Mouse (Mus musculus) midbrain, embryonic 12.5 days (tissue): ENCODE measurements around the gene Yae1d1. TPM values are rescaled to one million over a fixed set of nuclear protein-coding genes. Genes with fewer than 3 reads are reported as not detected.

Source experiments
- ATAC-seq: fragments of 200-750 bp; cut with Nextera tagmentation; 2 replicates; pipeline ENCODE4 v1.8.0; 2017; ENCODE audit warnings: low read depth, moderate TSS enrichment, moderate library complexity; ENCODE audit not compliant: low FRiP score
- H3K27ac ChIP-seq: fragments of 300-500 bp; sonication (generic); replicated peaks from 2 replicates; pipeline ENCODE4 v1.5.1; 2016; ENCODE audit warnings: mild to moderate bottlenecking
- H3K27me3 ChIP-seq: fragments of 300-500 bp; sonication (generic); 2 replicates; pipeline ENCODE4 v1.6.1; 2016; ENCODE audit warnings: mild to moderate bottlenecking
- H3K36me3 ChIP-seq: fragments of 300-500 bp; sonication (generic); 2 replicates; pipeline ENCODE4 v1.6.1; 2016
- H3K4me1 ChIP-seq: fragments of 300-500 bp; sonication (generic); 2 replicates; pipeline ENCODE4 v1.6.1; 2016
- H3K4me2 ChIP-seq: fragments of 300-500 bp; sonication (generic); replicated peaks from 2 replicates; pipeline ENCODE4 v1.6.1; 2016; ENCODE audit warnings: mild to moderate bottlenecking, moderate library complexity
- H3K4me3 ChIP-seq: fragments of 300-500 bp; sonication (generic); 2 replicates; pipeline ENCODE4 v1.5.1; 2016; ENCODE audit warnings: mild to moderate bottlenecking
- H3K9ac ChIP-seq: fragments of 300-500 bp; sonication (generic); replicated peaks from 2 replicates; pipeline ENCODE4 v1.6.1; 2016; ENCODE audit warnings: mild to moderate bottlenecking, moderate library complexity
- H3K9me3 ChIP-seq: fragments of 300-500 bp; sonication (generic); 2 replicates; pipeline ENCODE4 v1.6.1; 2016; ENCODE audit warnings: mild to moderate bottlenecking
- WGBS: fragments of 180-500 bp; shearing (Covaris S2); methylation state at CpG from one replicate; pipeline ENCODE4 v1.1.7; 2016; 5-methylcytosine and 5-hydroxymethylcytosine counted together
- polyA plus RNA-seq: library from polyadenylated mRNA; unstranded; fragments of >200 nt; fragmentation: Nextera tagmentation; extraction: Ambion mirVana; gene quantifications from 2 replicates; pipeline ENCODE4 v1.2.1, GENCODE M21; 2016

Gene Yae1d1
- polyA plus RNA-seq: 89.5 and 94.1 TPM in 2 replicates

DNA sequence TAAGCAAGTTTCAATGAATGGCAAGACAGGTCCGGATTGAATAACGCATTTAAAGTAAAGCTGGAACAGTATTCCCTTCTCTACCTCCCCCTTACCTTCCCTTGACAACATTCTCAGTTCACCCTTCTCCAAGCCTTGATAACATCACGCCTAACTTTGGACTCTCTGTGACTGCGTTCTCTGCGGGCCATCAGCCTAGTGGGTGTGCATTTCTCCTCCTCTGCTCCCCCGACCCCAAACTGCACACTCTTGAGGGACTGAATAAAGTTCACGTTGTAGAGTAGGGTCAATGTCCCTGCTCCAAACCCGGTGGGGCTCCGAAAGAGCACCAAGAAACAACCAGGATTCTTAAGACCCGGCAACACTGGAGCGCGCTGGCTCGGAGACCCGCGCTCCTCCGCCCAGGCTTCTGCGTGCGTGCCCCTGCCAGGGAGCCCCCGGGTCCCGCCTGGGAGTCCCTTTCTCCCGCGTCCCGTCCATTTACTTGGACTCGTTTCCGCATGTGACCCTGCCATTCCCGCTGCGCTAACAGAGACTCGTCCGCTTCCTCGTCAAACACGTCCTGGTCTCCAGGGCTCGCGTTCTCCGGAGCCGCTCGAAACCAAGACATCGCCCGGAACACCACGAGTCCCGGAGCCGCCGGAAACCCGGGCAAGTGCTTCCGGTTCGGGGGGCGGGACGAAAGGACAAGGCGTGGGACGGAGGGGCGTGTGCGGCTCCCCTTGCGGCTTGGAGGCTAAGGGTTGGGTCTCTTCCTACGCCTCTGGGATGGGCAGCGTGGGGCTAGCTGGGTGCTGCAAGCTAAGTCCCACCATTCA, at the start of gene Yae1d1:
Yae1d1 (minus strand) TSS at position 653 of the 818 bp plus-strand sequence.
- H3K9me3 ChIP-seq: no peaks in the 10 kb centered on the region
- peak; percentile 99 for ATAC-seq
- H3K27me3 ChIP-seq: no peaks in the 10 kb centered on the region
- H3K36me3 ChIP-seq: no peaks in the 10 kb centered on the region
- H3K9ac ChIP-seq: peak within 1 kb of the TSS; percentile 79
- H3K27ac ChIP-seq: peak within 1 kb of the TSS; percentile 75
- under 1% methylated on average over 54 of the region's 54 CpGs for WGBS
- peak within 1 kb of the TSS; percentile 81 for H3K4me3 ChIP-seq
- peaks cover 8% of the 10 kb centered on the region; the same call in 1 of the 2 replicates for H3K4me1 ChIP-seq
- H3K4me2 ChIP-seq: peak within 1 kb of the TSS; percentile 81

DNA sequence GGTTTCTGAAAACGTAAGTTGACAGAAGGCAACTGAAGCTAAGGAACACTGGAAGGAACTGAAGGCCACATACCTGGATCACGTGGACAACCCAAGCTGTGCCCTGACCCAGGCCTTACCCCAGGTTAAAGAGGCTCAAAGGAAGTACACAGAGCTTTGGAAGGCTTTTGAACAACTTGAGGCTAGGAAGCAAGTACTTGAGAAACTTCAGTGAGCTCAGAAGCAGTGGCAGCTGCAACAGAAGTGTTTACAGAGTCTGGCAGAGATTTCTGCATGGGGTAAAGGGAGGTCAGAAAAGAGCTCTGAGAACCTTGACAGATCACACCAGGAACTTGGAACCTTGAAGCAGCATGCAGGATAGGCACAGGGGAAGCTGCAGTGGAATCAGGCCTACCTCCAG, 45.7 kb upstream of the Yae1d1 start:
- H3K4me3 ChIP-seq: no peak overlapping the region
- no peaks in the 10 kb centered on the region for H3K9me3 ChIP-seq
- no peak overlapping the region for H3K27ac ChIP-seq
- no peaks in the 10 kb centered on the region for H3K4me1 ChIP-seq
- H3K27me3 ChIP-seq: no peaks in the 10 kb centered on the region
- no peak overlapping the region for H3K9ac ChIP-seq
- ATAC-seq: no peak
- H3K4me2 ChIP-seq: no peak overlapping the region
- 71% methylated on average over 2 of the region's 2 CpGs for WGBS
- no peaks in the 10 kb centered on the region for H3K36me3 ChIP-seq

DNA sequence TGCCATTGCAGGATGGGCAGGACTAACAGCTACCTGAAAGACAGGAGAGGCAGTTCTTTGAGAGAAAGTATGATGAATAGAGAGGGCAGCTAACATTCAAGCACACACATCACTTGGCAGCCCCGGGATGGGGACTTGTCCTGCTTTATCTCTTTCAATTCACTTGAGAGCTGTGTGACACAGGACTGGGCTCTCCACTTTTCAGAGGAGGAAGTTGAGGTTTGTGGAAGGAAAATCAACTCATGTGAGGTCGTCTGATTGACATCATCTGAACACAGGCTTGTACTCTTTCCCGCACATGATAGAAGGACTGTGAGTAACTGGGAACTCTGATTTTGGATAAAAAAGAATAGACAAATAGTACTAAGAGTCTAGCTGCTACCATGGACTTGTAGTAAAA, 23.5 kb upstream of the Yae1d1 start:
- Histone ChIP-seq H3K4me1 (no peaks in the 10 kb centered on the region), H3K27me3 (no peaks in the 10 kb centered on the region), H3K27ac (no peak overlapping the region), H3K9ac (no peak overlapping the region), H3K4me3 (no peak overlapping the region), H3K36me3 (no peaks in the 10 kb centered on the region), H3K4me2 (no peak overlapping the region), H3K9me3 (no peaks in the 10 kb centered on the region)
- ATAC-seq: no peak
- 68% methylated on average over 3 of the region's 3 CpGs for whole genome bisulfite sequencing

DNA sequence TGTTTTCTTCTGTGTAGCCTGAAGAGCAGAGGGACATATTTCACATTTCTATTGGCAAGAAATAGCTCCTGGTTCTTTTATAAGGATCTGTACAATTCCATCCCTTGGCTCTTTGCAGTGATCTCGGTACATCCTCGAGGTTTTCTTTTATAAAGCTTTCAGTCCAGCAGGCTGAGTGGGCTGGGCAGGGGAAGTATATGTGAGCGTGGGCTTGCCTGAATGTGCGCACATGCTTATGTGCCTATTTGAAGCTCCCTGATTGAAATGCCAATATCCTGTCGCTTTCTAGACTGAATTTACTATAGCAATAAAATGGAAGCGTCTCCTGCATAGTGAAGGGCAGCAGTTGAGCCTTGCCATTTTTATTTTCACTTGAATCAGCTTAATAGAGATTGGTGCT, 20.1 kb upstream of the Yae1d1 start:
- no peaks in the 10 kb centered on the region for H3K27me3 ChIP-seq
- no peaks in the 10 kb centered on the region for H3K36me3 ChIP-seq
- H3K27ac ChIP-seq: no peak overlapping the region
- H3K4me2 ChIP-seq: no peak overlapping the region
- ATAC-seq: no peak
- H3K9ac ChIP-seq: no peak overlapping the region
- no peaks in the 10 kb centered on the region for H3K9me3 ChIP-seq
- no peak overlapping the region for H3K4me3 ChIP-seq
- no peaks in the 10 kb centered on the region for H3K4me1 ChIP-seq
- 89% methylated on average over 6 of the region's 6 CpGs for WGBS

DNA sequence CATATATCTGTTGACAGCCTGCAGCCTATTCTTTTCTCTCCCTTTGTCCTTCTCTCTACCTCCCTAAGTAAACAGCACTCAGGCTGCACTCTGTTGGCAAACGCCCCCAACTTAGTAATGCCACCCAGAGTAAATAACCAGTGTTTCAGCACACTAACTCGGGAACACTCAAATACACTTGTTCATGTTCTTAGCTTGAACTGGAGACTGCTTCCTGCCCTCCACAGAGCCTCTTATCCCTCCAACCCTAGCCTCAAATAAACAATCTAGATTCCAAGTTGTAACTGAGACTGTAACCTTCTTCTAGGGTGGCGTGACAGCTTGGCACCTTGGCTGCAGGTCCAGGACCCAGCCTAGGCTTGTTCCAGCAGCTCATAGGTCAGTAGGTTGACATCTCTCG, 17.9 kb upstream of the Yae1d1 start:
- Histone ChIP-seq H3K36me3 (no peaks in the 10 kb centered on the region), H3K27me3 (no peaks in the 10 kb centered on the region), H3K4me2 (no peak overlapping the region), H3K9ac (no peak overlapping the region), H3K4me3 (no peak overlapping the region), H3K27ac (no peak overlapping the region), H3K4me1 (no peaks in the 10 kb centered on the region), H3K9me3 (no peaks in the 10 kb centered on the region)
- 80% methylated on average over 4 of the region's 4 CpGs for WGBS
- no peak for ATAC-seq

DNA sequence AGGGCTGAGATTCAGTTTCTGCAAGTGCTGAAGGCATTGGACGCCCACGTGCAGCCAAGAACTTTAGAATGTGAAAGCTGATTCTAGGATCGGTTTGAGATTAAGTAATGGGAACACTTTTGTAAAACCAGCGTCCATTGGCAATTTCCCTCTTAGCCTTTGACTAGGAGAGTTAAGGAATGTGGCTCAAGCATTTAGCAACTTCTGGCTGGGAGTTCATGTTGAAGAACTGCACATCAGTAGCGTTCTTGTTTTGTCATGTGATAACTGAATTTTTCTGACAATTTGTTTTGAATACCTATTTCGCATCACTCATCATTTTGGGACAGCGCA, 332 bp upstream of the Yae1d1 start:
- peak overlapping the region; percentile 50; the same call in 1 of the 2 replicates for H3K9ac ChIP-seq
- peak overlapping the region; percentile 81 for H3K4me2 ChIP-seq
- peak overlapping the region; percentile 81 for H3K4me3 ChIP-seq
- no peaks in the 10 kb centered on the region for H3K27me3 ChIP-seq
- no peak overlapping the region for H3K27ac ChIP-seq
- no peaks in the 10 kb centered on the region for H3K36me3 ChIP-seq
- 41% methylated on average over 7 of the region's 7 CpGs for WGBS
- peaks cover 8% of the 10 kb centered on the region; the same call in 1 of the 2 replicates for H3K4me1 ChIP-seq
- H3K9me3 ChIP-seq: no peaks in the 10 kb centered on the region
- no peak for ATAC-seq

DNA sequence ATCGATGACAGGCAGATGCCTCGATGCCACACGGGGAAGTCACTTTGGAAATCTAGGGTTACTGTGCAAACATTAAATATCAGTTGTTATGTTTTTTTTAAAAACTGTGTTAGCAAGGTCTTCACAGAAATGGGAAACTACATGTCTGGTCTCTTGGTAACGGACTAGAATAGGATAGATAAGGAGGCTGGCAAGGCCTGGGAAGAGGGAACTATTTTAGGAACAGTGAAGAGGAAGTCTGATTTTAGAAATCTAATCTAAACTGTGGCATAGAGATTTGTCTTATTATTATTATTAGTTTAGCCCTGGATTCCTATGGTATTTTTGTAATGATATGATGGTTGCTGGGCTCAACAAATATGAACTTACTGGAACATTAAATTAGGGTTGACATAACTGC, 1.1 kb downstream of the Yae1d1 start:
- H3K27me3 ChIP-seq: no peaks in the 10 kb centered on the region
- peaks cover 8% of the 10 kb centered on the region; the same call in 1 of the 2 replicates for H3K4me1 ChIP-seq
- ATAC-seq: no peak
- H3K9ac ChIP-seq: no peak overlapping the region
- WGBS: 89% methylated on average over 4 of the region's 4 CpGs
- no peaks in the 10 kb centered on the region for H3K9me3 ChIP-seq
- H3K4me3 ChIP-seq: peak overlapping the region; percentile 81; the same call in 1 of the 2 replicates
- no peak overlapping the region for H3K27ac ChIP-seq
- H3K4me2 ChIP-seq: peak overlapping the region; percentile 81
- H3K36me3 ChIP-seq: peaks cover 8% of the 10 kb centered on the region

DNA sequence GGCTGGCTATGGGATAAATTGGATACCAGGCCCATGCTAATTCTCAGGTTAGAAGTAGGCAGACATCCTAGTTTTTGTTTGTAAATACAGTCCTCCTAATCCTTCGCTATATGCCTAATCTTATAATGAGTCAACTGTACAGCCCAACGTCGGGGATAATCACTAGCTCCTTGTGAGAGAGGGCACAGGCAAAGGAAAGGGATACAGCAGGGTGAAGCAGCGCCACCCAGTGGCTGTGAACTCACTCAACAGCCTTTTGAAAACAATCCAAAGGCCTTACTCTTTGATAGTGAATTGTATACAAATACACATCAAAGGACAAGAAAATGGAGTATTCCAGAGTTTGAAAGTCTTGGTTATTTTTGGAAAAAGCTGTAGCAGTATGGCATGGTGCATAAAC, 10.0 kb downstream of the Yae1d1 start:
- Histone ChIP-seq H3K4me1 (no peaks in the 10 kb centered on the region), H3K9me3 (no peaks in the 10 kb centered on the region), H3K27me3 (no peaks in the 10 kb centered on the region), H3K36me3 (peaks cover 47% of the 10 kb centered on the region), H3K9ac (no peak overlapping the region), H3K4me2 (no peak overlapping the region), H3K4me3 (no peak overlapping the region), H3K27ac (no peak overlapping the region)
- ATAC-seq: no peak
- WGBS: 56% methylated on average over 4 of the region's 4 CpGs

DNA sequence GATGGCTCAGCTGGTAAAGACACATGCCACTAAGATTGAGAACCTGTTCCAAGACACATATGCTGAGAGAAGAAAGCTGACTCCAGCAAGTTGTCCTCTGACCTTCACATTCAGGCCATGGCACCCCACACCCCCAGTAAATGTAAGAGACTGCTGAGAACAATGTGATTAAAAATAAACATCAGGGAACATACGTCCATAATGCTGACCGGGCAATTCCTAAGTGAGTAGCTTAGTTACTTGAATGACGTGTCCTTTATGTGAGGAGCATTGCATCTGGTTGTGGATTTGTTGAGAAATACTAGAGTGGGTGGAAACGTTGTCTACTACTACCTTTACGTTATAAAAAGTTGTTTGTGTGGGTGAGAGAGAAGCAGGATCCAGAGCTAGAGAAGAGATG, 10.5 kb downstream of the Yae1d1 start:
- Histone ChIP-seq H3K4me1 (no peaks in the 10 kb centered on the region), H3K27ac (no peak overlapping the region)

DNA sequence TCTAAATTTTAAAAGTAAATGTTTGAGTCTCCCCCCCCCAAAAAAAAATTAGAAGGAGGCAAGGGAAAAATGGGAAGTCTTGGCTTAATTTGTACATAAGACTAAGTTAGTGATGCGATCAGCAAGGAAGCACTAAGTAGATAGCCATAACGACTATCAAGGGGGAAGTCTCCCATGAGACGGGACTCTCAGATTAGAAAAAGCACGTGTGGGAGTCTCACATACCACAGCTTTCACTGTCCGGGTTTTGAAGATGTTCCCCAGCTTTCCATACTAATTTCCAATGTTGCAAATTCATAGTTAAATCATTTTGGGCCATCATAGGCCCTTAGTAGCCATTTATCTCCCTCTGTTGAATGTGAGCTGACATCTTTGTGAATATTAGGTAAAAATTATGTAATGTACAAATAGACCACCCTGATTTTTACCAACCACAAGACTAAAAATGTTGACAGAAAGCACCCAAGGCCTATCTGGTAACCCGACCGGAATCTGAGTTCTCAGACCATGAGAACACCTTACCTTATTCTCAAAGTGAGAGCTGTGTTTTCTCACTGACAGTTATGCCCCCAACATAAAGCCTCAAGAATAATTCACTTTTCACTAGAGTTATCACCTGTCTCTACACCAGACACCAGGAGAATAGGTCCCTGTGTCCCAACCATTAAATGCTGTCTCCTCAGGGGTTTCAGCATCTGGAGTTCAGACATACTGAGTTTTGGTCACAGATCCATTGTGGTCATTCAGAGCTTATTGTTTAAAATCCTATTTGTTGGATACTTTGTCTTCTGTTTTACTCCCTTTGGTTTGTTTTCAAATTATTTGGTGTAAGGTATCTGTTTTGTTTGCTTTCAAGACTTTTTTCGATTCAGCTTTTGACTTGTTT, 16.1 kb downstream of the Yae1d1 start:
- Histone ChIP-seq H3K9me3 (no peaks in the 10 kb centered on the region), H3K9ac (no peak overlapping the region), H3K27ac (no peak overlapping the region), H3K4me3 (no peak overlapping the region), H3K27me3 (no peaks in the 10 kb centered on the region), H3K4me1 (no peaks in the 10 kb centered on the region), H3K4me2 (no peak overlapping the region), H3K36me3 (no peaks in the 10 kb centered on the region)
- WGBS: 81% methylated on average over 8 of the region's 8 CpGs
- ATAC-seq: no peak

More for the DNA sequence above, 10.5 kb downstream of the Yae1d1 start:
- H3K4me3 ChIP-seq: no peak overlapping the region
- peaks cover 45% of the 10 kb centered on the region for H3K36me3 ChIP-seq
- H3K9ac ChIP-seq: no peak overlapping the region
- WGBS: 85% methylated on average over 5 of the region's 5 CpGs
- H3K9me3 ChIP-seq: no peaks in the 10 kb centered on the region
- no peak for ATAC-seq
- no peak overlapping the region for H3K4me2 ChIP-seq
- H3K27me3 ChIP-seq: no peaks in the 10 kb centered on the region

DNA sequence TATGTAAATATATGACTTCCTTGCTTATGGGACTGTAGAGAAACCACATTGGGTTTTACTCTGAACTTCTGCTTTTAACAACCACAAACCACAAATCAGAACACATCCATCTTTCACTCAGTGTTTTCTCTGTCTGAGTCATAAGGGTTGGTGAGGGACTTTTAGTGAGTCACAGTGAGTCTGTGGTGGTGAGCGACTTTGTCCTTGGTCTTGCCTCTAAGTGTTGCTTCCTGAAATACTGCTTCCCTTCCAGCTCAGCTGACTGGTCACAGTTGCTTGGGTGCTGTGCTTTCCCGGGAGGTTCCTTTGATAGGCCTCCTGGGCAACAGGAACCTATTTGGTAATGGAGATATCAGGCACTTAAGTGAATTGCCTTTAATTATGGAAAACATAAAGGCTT, 17.3 kb downstream of the Yae1d1 start:
- 65% methylated on average over 2 of the region's 2 CpGs for WGBS
- H3K27me3 ChIP-seq: no peaks in the 10 kb centered on the region
- no peak for ATAC-seq

DNA sequence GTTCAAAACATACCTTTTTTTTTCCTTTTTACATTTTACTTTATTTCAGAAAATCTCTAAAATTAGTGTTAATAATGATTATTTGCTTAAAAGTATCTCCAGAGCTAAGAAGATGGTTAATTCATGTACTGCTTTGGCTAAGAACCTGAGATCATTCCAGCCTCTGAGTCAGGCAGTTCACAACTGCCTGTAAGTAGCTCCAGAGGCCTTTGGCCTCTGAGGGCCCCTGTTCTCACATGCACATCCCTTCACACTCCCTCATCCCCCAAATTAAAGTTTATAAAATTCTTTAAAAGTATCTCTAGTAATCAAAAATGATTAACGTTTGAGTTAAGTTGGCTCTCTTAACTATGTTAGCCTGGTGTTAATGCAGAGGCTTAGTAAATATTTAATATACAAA, 17.7 kb downstream of the Yae1d1 start:
- Histone ChIP-seq H3K4me2 (no peak overlapping the region), H3K4me3 (no peak overlapping the region), H3K36me3 (no peaks in the 10 kb centered on the region), H3K27ac (no peak overlapping the region), H3K9ac (no peak overlapping the region), H3K9me3 (no peaks in the 10 kb centered on the region), H3K27me3 (no peaks in the 10 kb centered on the region), H3K4me1 (no peaks in the 10 kb centered on the region)
- 83% methylated on average over 1 of the region's 1 CpGs for WGBS
- no peak for ATAC-seq

More for the DNA sequence above, 17.3 kb downstream of the Yae1d1 start:
- no peak overlapping the region for H3K9ac ChIP-seq
- no peak overlapping the region for H3K27ac ChIP-seq
- H3K4me2 ChIP-seq: no peak overlapping the region
- H3K4me3 ChIP-seq: no peak overlapping the region
- H3K9me3 ChIP-seq: no peaks in the 10 kb centered on the region
- no peaks in the 10 kb centered on the region for H3K36me3 ChIP-seq
- H3K4me1 ChIP-seq: no peaks in the 10 kb centered on the region
